Mouse (Mus musculus) gastrocnemius, postnatal 14 days (tissue): ENCODE results near the gene Mphosph9. TPM values are rescaled to one million over a fixed set of nuclear protein-coding genes. Genes with fewer than 3 reads are reported as not detected.
A peak's percentile ranks its signal among the peaks of the same experiment; 100 is the strongest.
"Not testable (repeated sequence)": the region's sequence is repeated elsewhere in the genome, so short reads cannot be mapped to it uniquely, and the experiment has no call there.

Experiments used
- DNase-seq: peaks from one replicate; pipeline ENCODE4 v3.0.0; 2021; ENCODE audit warnings: mixed read lengths
- intact Hi-C: fragments of 180-260 bp; cut with DNase I; formaldehyde crosslinking; loops from one replicate; pipeline ENCODE4 v1.15.1; 2025; ENCODE audit warnings: low total_unique reads
- total RNA-seq, 2 experiments: library from RNA; stranded (reverse); gene quantifications; 2 replicates each; pipeline ENCODE4 v1.2.3; 2021

Gene Mphosph9
- total RNA-seq, 2 experiments from 2014 or later, result 2.6 to 2.9 TPM

- peak; percentile 86 for DNase-seq
- intact Hi-C loops, result no loop called here
Observed at GRCm38 (mm10) chr5:124221037-124221735, 106.6 kb downstream of the Mphosph9 start.

GRCm38 (mm10) chr5:124220551-124220950, 107.2 kb downstream of the Mphosph9 start:
- intact Hi-C loops, result no loop called here
- no peak for DNase-seq

GRCm38 (mm10) chr5:124219431-124219830, 108.3 kb downstream of the Mphosph9 start:
- intact Hi-C loops, result no loop called here
- DNase-seq, result no peak

GRCm38 (mm10) chr5:124218986-124219385, 108.8 kb downstream of the Mphosph9 start:
- intact Hi-C loops, result no loop called here

GRCm38 (mm10) chr5:124217566-124218249, 110.1 kb downstream of the Mphosph9 start:
- intact Hi-C loops, result no loop called here
- no peak for DNase-seq

More at GRCm38 (mm10) chr5:124218986-124219385, 108.8 kb downstream of the Mphosph9 start:
- DNase-seq, result no peak

GRCm38 (mm10) chr5:124217092-124217491, 110.7 kb downstream of the Mphosph9 start:
- intact Hi-C loops, result not testable (repeated sequence)

GRCm38 (mm10) chr5:124216403-124216802, 111.4 kb downstream of the Mphosph9 start:
- no peak for DNase-seq

More at GRCm38 (mm10) chr5:124217092-124217491, 110.7 kb downstream of the Mphosph9 start:
- not testable (repeated sequence) for DNase-seq

GRCm38 (mm10) chr5:124215647-124216046, 112.1 kb downstream of the Mphosph9 start:
- intact Hi-C loops, result no loop called here
- DNase-seq, result no peak

More at GRCm38 (mm10) chr5:124216403-124216802, 111.4 kb downstream of the Mphosph9 start:
- intact Hi-C loops, result no loop called here

- DNase-seq, result no peak
- intact Hi-C loops, result loop anchor here (5.0 kb wide), 1 partner anchor 33 kb away; the partner anchor contains the start of gene Pitpnm2
Observed at GRCm38 (mm10) chr5:124214516-124215145, 113.1 kb downstream of the Mphosph9 start.

GRCm38 (mm10) chr5:124213588-124214469, 113.9 kb downstream of the Mphosph9 start:
- intact Hi-C loops, result loop anchor here (5.0 kb wide), 1 partner anchor 33 kb away; the partner anchor contains the start of gene Pitpnm2
- DNase-seq, result no peak

- intact Hi-C loops, result loop anchor here (5.0 kb wide), 1 partner anchor 36 kb away; the partner anchor contains the start of gene Pitpnm2
- no peak for DNase-seq
Observed at GRCm38 (mm10) chr5:124211669-124212068, 116.1 kb downstream of the Mphosph9 start.

GRCm38 (mm10) chr5:124211234-124211633, 116.5 kb downstream of the Mphosph9 start:
- DNase-seq, result peak; percentile 79
- intact Hi-C loops, result loop anchor here (5.0 kb wide), 1 partner anchor 36 kb away; the partner anchor contains the start of gene Pitpnm2

GRCm38 (mm10) chr5:124210281-124211016, 117.3 kb downstream of the Mphosph9 start:
- no peak for DNase-seq
- intact Hi-C loops, result loop anchor here (5.0 kb wide), 1 partner anchor 37 kb away; the partner anchor contains the start of gene Pitpnm2

- intact Hi-C loops, result loop anchor here (5.0 kb wide), 1 partner anchor 37 kb away; the partner anchor contains the start of gene Pitpnm2
- DNase-seq, result no peak
Observed at GRCm38 (mm10) chr5:124209850-124210249, 117.9 kb downstream of the Mphosph9 start.

GRCm38 (mm10) chr5:124208030-124208429, 119.7 kb downstream of the Mphosph9 start:
- no peak for DNase-seq
- intact Hi-C loops, result no loop called here

- DNase-seq, result peak; percentile 63
- intact Hi-C loops, result no loop called here
Observed at GRCm38 (mm10) chr5:124206481-124207038, 121.2 kb downstream of the Mphosph9 start.

- intact Hi-C loops, result no loop called here
- DNase-seq, result no peak
Observed at GRCm38 (mm10) chr5:124205809-124206380, 121.9 kb downstream of the Mphosph9 start.

- DNase-seq, result no peak
- intact Hi-C loops, result no loop called here
Observed at GRCm38 (mm10) chr5:124205211-124205610, 122.6 kb downstream of the Mphosph9 start.
